Mouse (Mus musculus) spleen, adult 12 weeks (tissue): ENCODE measurements at regions not wholly inside any gene's neighbourhood (a gene's known extent, or its start where the extent isn't known, plus 50 kb on each side); places are given as distances from the start of the nearest gene placed in this dataset.

Experiments used
- DNase-seq: peaks from one replicate; pipeline ENCODE4 v3.0.0; 2022; ENCODE audit warnings: low spot score

DNA sequence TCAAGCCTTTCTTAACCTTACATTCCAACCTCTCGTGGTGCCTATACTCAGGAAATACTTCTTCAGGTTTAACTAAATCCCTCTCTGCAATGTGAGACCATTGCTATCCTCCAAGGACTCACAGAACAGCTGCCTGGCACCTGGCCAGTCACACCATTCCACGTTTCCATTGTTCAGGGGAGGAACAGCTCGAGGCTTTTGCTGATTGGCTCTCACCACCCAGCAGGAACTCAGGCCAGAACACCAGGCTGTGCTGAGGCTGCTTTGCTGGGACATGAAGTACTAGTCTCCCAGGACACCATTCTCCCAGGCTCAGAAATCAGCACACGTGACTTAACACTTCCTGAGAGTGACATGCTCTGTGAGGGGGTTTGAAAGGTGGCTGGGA is 357.6 kb downstream of the Sorl1 start:
- DNase-seq, result no peak

DNA sequence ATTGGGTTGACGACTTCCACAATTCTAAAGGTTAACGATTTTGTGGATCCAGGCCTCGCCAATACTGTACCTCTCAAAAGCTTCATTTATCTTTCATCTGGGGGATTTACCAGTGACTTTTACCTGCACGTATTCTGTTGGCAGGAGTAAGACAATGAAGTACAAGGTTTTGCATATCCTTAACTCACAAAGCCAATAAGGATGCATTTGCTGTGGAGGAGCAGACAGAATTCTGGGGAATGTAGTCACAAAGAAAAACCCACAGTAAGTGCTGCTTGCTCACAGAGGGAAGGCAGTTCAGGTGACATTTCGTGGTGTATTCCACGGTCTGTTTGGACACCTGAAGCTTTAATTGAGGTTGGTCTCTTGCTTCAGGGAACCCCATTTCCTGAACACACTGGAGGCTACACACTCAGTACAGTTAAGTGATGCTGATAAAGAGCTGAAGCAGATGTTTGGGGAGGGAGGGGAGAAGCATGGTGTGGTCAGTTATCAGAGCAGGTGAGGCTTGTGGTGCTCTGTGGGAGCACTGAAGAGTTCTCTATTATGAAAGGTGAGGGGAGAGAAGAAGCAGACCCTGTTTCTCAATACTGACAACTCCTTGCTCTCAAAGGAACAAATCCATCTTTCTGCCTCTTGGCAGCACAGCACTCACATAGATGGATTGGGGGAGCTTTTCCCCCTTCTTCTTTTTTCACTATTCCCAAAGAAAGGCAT is 358.1 kb downstream of the Sorl1 start:
- no peak for DNase-seq

DNA sequence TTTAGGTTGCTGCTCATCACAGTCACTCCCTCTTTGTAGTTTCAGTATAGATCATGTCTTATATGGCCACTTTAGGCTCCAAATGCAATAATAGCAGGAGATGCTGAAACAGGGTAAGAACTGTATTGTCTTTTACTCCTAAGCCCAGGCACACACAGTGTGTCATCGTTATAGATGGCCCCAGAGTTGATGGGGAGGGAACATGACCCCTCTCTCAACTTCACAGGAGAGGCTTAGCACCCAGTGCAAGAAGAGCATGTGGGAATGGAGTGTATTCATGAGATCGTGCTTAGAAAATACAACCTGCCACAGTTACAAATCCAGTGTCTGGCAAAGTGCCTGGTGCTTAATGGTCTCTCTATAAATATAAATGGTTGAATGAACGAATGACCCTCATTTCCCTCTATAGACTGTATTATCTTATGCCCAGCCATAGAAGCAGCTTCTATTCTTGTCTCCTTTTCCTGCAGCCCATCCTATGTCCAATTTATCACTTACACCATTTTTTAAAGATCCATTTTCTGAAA is 363.0 kb downstream of the Sorl1 start:
- no peak for DNase-seq

DNA sequence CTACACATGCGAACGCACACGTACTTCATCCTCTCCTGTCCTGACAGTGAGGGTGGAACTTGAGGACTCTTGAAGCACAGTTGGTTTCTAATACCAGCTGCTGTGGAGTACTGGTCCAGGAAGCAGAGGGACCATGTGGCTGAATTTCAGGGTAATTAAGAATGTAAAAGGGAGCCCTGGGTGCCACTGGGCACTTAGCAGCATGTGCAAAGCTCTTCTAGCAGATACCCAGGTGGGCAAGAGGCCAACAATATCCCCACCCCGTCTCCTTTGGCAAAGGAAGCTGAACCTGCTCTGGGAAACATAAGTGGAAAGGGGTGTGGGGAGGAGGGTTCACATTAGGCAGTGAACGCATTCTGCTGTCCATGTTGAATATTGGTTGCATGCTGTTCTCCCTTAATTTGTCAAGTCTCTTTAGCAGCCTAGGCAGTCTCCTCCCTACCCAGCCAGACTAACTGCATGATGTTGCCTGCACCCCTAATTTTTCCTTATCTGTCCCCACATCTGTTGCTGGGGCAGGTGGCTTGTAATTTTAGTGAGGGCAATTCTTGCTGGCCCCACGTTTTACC is 369.6 kb downstream of the Sorl1 start:
- DNase-seq, result no peak

DNA sequence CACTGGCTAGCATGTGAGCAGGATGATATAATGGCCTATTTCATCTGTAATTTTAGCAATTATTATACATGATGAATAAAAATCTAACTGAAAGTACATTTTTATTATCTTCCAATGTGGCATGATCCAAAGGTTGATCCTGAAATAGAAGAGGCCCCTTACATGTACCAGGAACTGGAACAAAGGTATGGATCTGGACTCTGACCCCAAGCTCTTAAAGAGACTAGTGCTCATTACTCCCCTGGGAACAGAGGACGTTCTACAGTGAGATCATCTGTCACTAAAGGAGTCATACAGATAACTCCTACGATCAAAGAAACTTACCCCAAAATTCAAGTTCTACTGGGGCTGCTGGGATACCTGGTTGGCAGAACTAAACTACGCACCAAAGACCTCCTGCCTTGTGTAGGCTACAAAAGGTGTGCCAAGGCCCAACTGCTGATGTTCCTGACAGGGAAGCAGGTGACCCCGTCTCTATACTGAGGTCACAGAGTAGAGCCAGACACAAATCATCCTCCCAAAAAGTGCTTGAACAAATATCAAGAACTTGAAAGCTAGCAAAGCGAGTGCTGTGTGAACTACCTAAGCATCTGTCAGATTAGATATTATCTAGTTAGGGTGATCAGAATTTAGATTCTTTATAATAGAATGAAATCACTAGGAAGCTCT is 378.0 kb downstream of the Sorl1 start:
- no peak for DNase-seq

DNA sequence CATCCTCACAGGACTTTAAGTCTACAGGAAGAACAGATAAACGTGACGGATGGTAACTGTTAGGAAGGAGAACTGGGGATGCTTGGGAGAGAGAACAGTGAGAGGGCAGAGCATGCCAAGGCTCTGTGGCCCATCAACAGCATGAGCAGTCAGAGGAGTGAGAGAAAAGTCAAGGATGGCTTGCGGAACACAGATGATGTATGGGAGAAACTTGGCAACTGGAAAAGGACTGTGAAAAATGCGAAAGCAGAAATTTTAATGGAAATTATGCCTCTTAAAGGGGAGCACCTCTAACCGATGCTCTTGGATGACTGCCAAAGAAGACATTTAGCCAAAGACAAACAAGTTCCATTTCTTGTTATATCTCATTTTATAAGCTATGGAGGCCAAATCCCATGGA is 382.6 kb downstream of the Sorl1 start:
- DNase-seq, result no peak

DNA sequence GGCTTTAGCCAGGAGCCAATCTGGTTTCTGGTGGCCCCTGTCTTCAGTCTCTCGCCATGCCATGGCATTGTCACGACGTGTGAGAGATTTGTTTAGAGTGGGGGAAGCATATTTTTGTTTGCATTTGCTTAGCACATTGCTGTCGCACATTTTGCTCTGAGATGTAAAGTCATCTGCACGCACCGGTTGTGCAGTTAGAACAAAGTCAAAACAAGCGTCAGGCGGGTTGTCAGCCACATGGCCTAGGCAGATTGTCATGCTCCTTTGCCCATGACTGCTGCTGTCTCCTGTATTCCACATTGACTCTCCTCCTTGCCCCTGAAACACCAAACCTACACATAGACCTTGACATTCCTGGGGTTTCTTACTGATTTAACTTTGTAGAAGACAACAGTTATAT is 383.6 kb downstream of the Sorl1 start:
- no peak for DNase-seq

DNA sequence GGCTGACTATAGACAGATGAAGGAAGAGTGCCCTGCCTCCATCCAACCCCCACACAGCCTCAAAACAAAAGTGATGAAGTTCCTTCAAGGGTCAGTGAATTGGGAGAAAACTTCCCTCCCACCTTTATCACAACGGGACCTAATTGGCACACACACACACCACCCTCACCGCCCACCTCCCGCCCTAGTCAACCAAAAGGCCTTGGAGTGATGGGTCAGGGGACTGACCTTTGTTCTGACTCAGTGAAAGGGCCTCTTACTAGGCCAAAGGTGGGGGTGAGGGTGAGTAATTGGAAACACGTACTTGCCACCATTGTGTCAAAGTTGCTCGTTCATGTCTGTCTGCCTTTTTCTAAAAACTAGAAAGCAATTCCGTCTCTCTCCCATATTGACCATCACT is 386.4 kb downstream of the Sorl1 start:
- no peak for DNase-seq

DNA sequence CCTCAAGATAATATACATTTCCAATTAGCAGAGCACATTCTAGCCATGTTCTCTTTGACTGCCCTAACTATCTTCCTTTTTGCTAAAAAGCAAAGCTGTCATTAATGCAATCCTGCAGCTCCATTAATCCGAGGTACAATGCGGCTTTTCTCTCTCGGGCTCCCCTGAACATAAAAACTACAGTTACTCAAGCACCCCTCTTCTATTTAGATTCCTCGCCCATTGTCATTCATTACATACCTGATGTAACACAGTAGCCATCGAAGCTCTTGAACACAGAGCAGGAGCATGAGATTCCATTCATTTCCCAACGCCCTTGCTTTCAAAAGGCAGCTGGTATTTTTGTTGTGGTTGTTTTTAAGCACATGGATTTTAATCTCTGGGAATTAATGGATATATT is 387.2 kb downstream of the Sorl1 start:
- no peak for DNase-seq

DNA sequence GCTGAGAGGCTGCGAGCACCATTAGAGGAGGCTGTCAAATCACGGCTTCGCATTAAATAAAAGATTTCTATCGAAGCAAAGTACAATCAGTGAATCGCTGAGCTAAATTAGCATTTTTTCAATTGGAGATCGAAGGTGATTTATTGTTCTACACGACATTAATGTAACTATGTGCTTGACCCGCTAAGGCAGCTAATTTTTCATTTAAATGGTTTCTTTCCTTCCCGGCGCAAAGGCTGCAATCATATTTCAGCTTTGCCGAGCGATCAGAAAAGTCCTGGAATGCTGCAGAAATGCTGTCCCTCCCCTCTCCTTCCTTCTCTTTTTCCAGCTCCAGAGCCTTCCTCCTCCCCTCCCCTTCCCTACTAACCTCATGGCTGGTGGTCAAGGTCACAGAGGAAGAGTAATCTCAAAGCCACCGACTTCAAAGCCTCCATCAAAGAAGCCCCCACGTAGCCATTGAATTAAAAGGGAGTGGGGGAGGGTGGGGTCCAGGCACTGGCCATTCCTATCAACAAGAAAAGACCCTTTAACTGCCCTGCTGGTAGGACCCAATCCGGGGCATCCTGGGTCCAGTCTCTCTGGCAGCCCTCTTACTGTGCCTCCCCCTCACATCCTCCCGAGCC is 387.8 kb downstream of the Sorl1 start:
- DNase-seq, result no peak

DNA sequence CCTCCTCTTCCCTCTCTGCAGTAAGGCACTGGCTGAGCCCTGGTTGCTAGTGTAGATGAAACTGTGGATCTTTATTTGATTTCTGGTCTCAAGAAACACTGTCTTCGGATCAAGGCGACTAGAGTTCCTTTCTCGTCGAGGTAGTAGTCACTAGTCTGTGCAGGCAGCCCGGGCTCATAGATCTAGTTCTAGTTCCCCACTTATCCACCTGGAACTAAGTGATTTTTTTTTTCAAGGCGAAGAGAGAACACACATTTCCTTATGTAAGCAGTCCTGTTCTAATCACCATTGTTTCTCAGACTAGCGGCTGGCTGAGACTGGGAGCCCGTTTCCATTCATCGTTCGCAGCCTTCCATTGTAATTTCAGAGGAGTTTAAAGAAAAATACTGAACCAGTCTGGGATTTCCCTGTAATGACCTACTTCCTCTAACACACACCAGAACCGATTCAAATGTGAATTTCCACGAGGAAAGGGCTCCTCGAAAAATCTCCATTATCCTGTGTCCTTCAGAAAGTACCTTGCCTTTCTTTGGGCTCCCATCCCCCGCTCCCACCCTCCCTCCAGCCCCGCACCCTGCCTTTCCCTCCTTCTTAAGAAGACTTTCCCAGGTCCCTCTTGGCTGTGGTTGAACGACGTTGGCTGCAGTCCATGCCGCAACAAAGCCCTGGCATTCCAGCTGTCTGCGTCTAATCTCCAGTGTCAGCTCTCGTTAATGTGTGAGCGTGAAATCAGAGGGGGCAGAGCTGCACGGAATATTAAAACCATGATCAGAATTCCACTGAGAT is 388.5 kb downstream of the Sorl1 start:
- DNase-seq, result no peak

DNA sequence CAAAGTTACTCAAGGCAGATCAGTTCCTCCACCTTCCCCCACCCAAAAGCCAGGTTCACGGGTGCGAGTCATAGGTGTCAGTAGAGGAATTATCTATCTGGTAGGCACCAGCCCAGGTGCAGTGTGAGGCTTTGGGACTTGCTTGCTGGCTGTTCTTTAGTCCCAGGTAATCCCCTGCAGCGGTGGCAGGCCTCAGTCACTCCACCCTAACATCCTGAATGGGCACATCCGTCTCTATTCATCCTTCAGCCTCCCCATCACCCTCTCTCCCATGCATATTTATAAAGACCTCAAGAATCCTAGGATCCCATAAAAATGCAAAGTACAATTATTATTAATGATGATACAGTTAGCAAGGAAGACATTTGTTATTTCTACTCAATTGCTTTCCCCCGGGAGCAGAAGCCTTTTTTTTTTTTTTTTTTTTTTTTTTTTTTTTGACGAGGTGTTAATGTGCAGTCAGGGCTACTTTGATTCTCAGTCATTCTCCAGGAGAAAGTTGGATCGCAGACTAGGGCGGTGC is 389.1 kb downstream of the Sorl1 start:
- no peak for DNase-seq

DNA sequence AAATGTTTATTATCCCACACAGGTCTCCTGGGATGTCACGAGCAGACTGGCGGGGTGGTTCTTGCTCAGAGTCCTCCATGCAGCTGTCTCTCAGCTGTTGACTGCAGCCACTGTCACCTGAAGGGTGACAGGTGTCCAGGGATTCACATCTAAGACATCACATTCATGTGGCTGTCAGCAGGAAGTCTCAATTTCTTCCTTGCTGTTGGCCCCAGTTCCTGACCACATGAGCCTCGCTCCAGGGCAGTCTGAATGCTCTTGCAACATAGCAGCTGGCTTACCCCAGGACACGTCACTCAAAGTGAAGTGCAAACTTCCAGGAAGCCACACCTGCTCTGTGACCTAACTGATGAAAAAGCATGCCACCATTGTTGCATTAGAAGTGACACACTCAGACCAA is 402.5 kb downstream of the Sorl1 start:
- DNase-seq, result no peak

DNA sequence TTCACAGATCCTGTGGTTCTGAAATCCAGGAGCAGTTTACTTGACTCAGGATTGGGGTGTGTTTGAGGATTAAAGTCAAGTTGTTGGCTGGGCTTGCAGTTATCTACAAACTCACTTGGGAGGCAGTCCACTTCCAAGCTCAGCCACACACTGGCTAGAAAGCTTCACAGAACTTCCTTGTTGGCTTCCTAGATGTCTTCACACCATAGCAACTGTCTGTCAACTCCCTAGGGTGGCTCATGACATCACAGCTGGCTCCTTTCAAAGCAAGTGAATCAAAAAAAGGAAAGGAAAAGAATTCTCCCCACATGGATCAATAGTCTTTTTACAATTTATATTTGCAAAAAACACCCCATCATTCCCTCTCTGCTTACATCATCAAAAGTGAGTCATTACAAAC is 408.9 kb downstream of the Sorl1 start:
- no peak for DNase-seq

DNA sequence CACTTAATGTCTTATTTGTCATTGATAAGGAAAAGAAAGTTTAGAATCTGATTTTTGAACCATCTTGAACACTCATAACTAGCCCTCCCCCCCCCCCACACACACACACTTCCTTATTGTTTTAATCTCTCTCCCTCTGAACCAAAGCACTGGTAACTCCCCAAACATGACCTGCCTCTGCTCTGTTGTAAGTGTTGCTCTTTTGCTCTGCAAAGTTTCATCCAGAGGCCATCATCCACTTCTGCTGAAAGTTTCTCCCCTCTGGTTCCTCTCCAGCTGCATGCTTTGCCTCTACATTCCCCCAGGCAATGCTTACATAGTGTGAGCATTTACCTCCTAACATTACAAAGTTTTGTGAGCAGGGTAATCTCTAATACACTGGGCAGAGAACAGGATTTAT is 418.1 kb downstream of the Sorl1 start:
- no peak for DNase-seq

DNA sequence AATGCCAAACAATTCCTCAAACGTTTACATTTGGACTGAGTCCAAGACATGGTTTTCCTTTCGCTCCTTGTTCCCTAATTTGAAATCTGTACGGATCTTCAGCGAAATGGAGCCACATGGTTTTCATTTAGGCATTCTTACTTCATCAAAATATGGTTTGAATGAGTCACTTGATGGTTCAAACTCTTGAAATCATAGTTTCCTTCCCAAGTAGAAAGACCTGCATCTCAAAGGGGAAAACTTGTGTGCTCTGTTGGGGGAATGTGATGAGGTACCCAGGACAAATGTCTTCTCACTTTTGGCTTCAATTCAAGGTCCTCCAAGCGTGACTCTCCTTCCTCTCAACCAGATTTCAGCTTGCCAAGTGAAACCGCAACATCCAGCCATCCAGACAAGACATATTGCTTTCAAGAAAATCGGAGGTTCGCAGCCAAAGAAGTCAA is 418.6 kb downstream of the Sorl1 start:
- no peak for DNase-seq

DNA sequence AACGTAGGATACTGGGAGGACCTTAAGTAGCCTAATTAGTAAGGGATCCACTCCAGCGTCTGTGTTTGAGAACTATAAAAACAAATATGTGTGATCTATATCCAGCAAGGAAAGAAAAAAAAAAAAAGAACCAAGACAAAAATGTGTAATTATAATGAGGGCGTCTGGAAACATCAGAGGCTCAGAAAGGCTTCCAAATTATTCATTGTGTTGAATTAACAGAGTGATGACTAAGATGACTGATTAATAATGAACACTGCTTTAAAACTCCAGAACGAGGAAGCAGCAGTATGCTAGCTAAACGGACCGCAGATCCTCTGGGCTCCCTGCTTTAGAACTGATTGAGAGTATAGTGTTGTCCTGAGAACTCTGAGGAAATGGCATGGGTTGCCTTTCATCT is 421.0 kb downstream of the Sorl1 start:
- no peak for DNase-seq

DNA sequence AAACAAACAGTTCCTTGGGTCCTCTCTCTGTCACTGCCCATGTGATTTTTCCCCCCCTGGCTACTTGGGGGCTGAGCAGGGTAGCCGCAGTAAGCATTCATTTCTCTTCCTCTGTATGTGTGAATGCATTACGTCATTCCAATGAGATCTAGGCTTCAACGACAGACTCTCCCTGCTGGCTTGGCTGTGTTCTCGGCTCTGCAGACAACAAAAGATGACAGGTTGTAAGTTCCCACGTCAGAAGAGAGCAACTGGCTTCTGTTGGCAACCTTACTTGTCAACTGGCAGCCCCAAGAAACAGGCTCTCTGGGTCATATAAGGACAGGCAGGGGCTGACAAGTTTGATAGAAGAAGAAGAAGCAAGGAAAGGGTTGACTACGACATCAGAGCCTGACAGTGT is 423.4 kb downstream of the Sorl1 start:
- no peak for DNase-seq

DNA sequence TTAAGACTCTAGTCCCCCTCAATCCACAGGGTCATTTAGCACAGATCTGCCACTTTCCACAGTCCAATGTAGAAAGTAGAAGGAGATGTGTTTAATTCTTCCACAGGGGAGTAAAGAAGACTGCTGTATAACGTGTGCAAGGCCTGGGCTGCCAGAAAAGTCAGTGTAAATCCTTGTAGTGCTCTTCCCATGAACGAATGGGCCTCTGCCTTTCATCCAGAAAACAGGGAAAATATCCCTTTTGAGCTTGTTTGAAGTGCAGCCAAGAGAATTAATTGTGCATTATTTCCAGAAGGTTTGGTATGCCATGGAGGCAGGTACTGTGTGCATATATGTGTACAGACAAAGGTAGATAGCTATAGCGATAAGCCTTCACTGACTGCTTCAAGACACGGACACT is 425.1 kb downstream of the Sorl1 start:
- no peak for DNase-seq

DNA sequence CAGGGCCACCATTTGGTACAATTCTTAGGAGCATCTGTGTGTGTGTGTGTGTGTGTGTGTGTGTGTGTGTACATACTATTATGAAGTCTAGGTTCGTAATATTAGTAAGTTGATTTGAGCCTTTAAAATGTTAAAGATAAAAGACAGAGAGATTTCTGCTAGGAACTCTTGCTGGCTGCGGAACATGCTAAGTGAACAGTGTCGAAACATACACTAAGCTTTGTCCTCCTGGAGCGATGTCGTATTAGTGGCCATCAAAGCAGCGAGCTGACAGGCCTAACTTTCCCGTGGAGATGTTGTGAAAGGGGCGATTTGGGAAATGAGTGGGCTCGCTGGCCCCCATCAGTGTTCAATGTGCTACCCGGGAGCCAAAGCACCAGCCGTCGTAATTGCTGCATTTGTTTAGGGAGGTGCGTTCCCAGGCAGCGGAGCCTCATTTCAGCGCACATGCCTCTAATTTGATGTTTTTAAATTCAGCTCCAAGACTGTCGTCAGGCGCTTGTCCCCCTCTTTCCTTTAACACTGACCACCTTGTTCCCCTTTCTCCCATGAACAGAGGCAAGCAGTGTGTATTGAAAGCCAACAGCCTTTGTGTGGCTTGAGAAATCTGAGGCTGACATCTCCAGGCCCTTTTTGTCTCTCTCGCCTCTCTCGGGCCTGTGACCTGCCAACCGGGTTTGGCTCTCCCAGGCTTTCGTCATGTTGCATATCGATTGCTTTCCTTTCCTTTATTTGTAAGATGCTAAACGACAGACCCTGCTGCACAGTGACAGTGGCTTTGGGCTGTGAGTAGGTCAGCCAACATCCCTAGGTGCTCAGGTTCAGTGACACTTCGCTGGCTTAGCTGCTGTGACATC is 426.3 kb downstream of the Sorl1 start:
- DNase-seq, result no peak

DNA sequence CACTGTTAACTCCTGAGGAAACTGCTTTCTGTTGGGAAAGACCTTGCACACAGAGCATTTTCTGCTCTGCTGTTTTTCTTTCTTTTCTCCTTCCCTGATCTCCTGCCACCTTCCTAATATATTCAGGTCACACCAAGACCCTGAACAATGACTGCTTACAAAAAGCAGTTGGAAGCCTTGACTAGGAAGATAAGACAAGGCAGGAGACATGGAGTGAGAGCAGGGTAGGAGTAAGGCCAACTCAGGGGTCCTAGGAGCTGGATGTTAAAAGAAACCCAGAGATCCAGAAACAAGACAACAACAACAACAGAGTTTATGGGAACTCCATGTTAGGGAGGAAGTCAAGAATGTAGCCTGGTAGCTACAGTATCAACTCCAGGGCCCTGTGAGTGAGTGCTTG is 426.9 kb downstream of the Sorl1 start:
- DNase-seq, result no peak
